ENCODE assay signal across 24 mouse cellular contexts in the genomic region with DNA sequence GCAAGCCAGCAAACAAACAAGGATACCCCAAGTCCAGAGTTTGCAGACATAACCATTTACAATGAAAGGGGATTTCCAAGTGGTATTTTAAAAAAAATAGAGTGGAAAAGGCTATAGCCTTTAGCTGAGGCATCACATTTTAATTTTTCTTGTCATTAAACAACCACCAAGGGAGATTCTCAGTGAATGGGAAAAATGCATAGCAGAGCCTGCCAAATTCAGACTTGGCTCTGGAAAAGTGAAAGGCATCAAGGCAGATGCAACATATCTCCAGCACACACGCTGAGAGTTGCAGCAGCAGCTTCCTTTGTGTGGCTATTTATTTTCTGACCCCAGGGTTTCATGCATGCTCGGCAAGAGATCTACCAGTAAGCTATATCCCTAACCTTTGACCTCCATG. TPM values are rescaled to one million over a fixed set of nuclear protein-coding genes. Genes with fewer than 3 reads are reported as not detected.
DNase-seq lines count a peak whose midpoint lies in the region; ATAC-seq and TF ChIP-seq lines count a peak whose summit lies in the region.
"Had no signal": no experiment of that assay in that cellular context is flagged by ENCODE, and none has a peak within 500 bp of the region (broad histone marks: within the 10 kb centered on the region; RNA-seq: fewer than 3 reads in every experiment).

No protein-coding gene starts in this region.

- H3K4me1 ChIP-seq in forebrain, postnatal 0 days (ENCODE audit: insufficient read depth), result peaks cover 9% of the 10 kb centered on the region; the same call in 1 of the 2 replicates
- peaks cover 13% of the 10 kb centered on the region for H3K4me1 ChIP-seq in forebrain, embryonic 13.5 days
- H3K4me1 ChIP-seq in heart, embryonic 11.5 days (ENCODE audit: control insufficient read depth, insufficient read depth, low read length), result no peaks in the 10 kb centered on the region
- H3K4me1 ChIP-seq: heart, embryonic 15.5 days; midbrain, embryonic 12.5 days had no signal

- DNase-seq in cerebellum, postnatal 10 days, result peak; percentile 40 to 59
- DNase-seq in cerebellum, adult 9-10 months, result no peak
- DNase-seq in forebrain, postnatal 0 days, result peak; percentile 63
- peak; percentile 29 for DNase-seq in left cerebral cortex, postnatal 4 days
- no peak for DNase-seq in left cerebral cortex, postnatal 10 days (ENCODE audit: extremely low spot score in 1 of 2, low spot score in 2 of 2)
- peak; percentile 28 for DNase-seq in lung, postnatal 14 days
- DNase-seq: heart, adult 18-20 months; liver; liver, postnatal 0 days; retina, postnatal 1 day; thymus, postnatal 4 days had no signal

- no peak overlapping the region for H3K4me3 ChIP-seq in forebrain, postnatal 0 days (ENCODE audit: low read depth, low read length)
- no peak overlapping the region for H3K4me3 ChIP-seq in forebrain, embryonic 13.5 days
- H3K4me3 ChIP-seq in heart, embryonic 11.5 days (ENCODE audit: low read depth, low read length), result no peak overlapping the region
- H3K4me3 ChIP-seq: heart, embryonic 15.5 days; midbrain, embryonic 12.5 days had no signal

- no peak for TF ChIP-seq CTCF in forebrain, postnatal 0 days (IDR thresholded peaks at IDR 0.05; ENCODE audit: low read depth)

- H3K27me3 ChIP-seq in forebrain, postnatal 0 days (ENCODE audit: insufficient read depth, low read length), result no peaks in the 10 kb centered on the region
- peaks cover 5% of the 10 kb centered on the region; the same call in 1 of the 2 replicates for H3K27me3 ChIP-seq in forebrain, embryonic 13.5 days
- no peaks in the 10 kb centered on the region for H3K27me3 ChIP-seq in heart, embryonic 11.5 days (ENCODE audit: control insufficient read depth, insufficient read depth, low read length)
- H3K27me3 ChIP-seq: heart, embryonic 15.5 days; midbrain, embryonic 12.5 days had no signal

- intact Hi-C loops in left cerebral cortex, postnatal 4 days (cut with DNase I), result no loop called here
- intact Hi-C loops in left cerebral cortex, postnatal 10 days (cut with DNase I), result no loop called here

- H3K4me2 ChIP-seq in forebrain, postnatal 0 days (ENCODE audit: low read depth), result no peak overlapping the region
- no peak overlapping the region for H3K4me2 ChIP-seq in forebrain, embryonic 13.5 days
- no peak overlapping the region for H3K4me2 ChIP-seq in heart, embryonic 11.5 days
- H3K4me2 ChIP-seq: heart, embryonic 15.5 days; midbrain, embryonic 12.5 days had no signal

- H3K36me3 ChIP-seq in forebrain, postnatal 0 days (ENCODE audit: insufficient read depth), result no peaks in the 10 kb centered on the region
- H3K36me3 ChIP-seq in forebrain, embryonic 13.5 days (ENCODE audit: poor library complexity, severe bottlenecking), result no peaks in the 10 kb centered on the region
- H3K36me3 ChIP-seq in heart, embryonic 11.5 days (ENCODE audit: control insufficient read depth, insufficient read depth, low read length), result no peaks in the 10 kb centered on the region
- H3K36me3 ChIP-seq: heart, embryonic 15.5 days; midbrain, embryonic 12.5 days had no signal

- WGBS in forebrain, postnatal 0 days, result 8% methylated on average over 2 of the region's 2 CpGs
- 24% methylated on average over 2 of the region's 2 CpGs for WGBS in forebrain, embryonic 13.5 days
- 43% methylated on average over 2 of the region's 2 CpGs for WGBS in heart, embryonic 11.5 days (ENCODE audit: insufficient replicate concordance)

- H3K9me3 ChIP-seq in forebrain, postnatal 0 days (ENCODE audit: low read length), result no peaks in the 10 kb centered on the region
- no peaks in the 10 kb centered on the region for H3K9me3 ChIP-seq in forebrain, embryonic 13.5 days (replicated peaks)
- H3K9me3 ChIP-seq in heart, embryonic 11.5 days (replicated peaks; ENCODE audit: control insufficient read depth, low read length), result no peaks in the 10 kb centered on the region
- H3K9me3 ChIP-seq: heart, embryonic 15.5 days; midbrain, embryonic 12.5 days had no signal

- no peak overlapping the region for H3K9ac ChIP-seq in forebrain, postnatal 0 days
- H3K9ac ChIP-seq in forebrain, embryonic 13.5 days, result no peak overlapping the region
- no peak overlapping the region for H3K9ac ChIP-seq in heart, embryonic 11.5 days (ENCODE audit: low read depth, low read length)
- H3K9ac ChIP-seq: heart, embryonic 15.5 days; liver, postnatal 0 days; midbrain, embryonic 12.5 days had no signal

- ATAC-seq in forebrain, postnatal 0 days, result no peak
- ATAC-seq in forebrain, embryonic 13.5 days, result no peak; the same call in 1 of the 2 replicates
- ATAC-seq in heart, embryonic 11.5 days (replicated peaks; ENCODE audit: insufficient number of reproducible peaks, low FRiP score, low TSS enrichment), result no peak
- ATAC-seq: liver, postnatal 0 days had no signal

- no peak overlapping the region for H3K27ac ChIP-seq in forebrain, postnatal 0 days (ENCODE audit: low read depth, low read length)
- no peak overlapping the region for H3K27ac ChIP-seq in forebrain, embryonic 13.5 days
- no peak overlapping the region for H3K27ac ChIP-seq in heart, embryonic 11.5 days (ENCODE audit: low read depth, low read length)
- H3K27ac ChIP-seq: heart, embryonic 15.5 days; midbrain, embryonic 12.5 days had no signal

RNA-seq across cellular contexts. Expression of a gene that starts 34.1 kb away (rescaled TPM):
- not detected in 2 replicates for total RNA-seq in forebrain, postnatal 0 days (2014; rRNA removed)
- polyA plus RNA-seq in forebrain, postnatal 0 days (2015; fragmentation: Nextera tagmentation; extraction: Ambion mirVana), result not detected in 2 replicates
- not detected in 2 replicates for polyA plus RNA-seq in forebrain, embryonic 13.5 days (2015; fragmentation: Nextera tagmentation; extraction: Ambion mirVana)
- total RNA-seq in left cerebral cortex, postnatal 4 days (2021), result not detected
- not detected for total RNA-seq in left cerebral cortex, postnatal 10 days (2021)
- polyA plus RNA-seq in heart, embryonic 11.5 days (2014; fragmentation: Nextera tagmentation; extraction: Ambion mirVana), result 0.26 TPM in 1 of 2 replicates, not detected in the other
- total RNA-seq: adrenal gland, adult 18-20 months; gastrocnemius, adult 8-10 months; heart, adult 18-20 months; hematopoietic stem cell, adult 5-6 weeks; layer of hippocampus, postnatal 25 days; left cerebral cortex, postnatal 25 days; MEL; neutrophil, adult 5-6 weeks had no signal
- polyA plus RNA-seq: heart, embryonic 15.5 days; large intestine, adult 2 months; liver, postnatal 0 days; small intestine, adult 2 months had no signal

RNA-seq across cellular contexts. Expression of a gene that starts 38.9 kb away (rescaled TPM):
- 6.5 and 10.5 TPM in 2 replicates for total RNA-seq in forebrain, postnatal 0 days (2014; rRNA removed)
- polyA plus RNA-seq in forebrain, postnatal 0 days (2015; fragmentation: Nextera tagmentation; extraction: Ambion mirVana), result 21.3 and 26.5 TPM in 2 replicates
- 201 and 226 TPM in 2 replicates for polyA plus RNA-seq in forebrain, embryonic 13.5 days (2015; fragmentation: Nextera tagmentation; extraction: Ambion mirVana)
- total RNA-seq in left cerebral cortex, postnatal 4 days (2021), result 1 to 10 TPM; 6.8 to 7.9 TPM
- 1 to 10 TPM; 3.9 to 4.0 TPM for total RNA-seq in left cerebral cortex, postnatal 10 days (2021)
- 144 and 152 TPM in 2 replicates for polyA plus RNA-seq in heart, embryonic 11.5 days (2014; fragmentation: Nextera tagmentation; extraction: Ambion mirVana)

Comparison
In these comparisons a context has a peak if more than half of its experiments do, and no peak if none do; other contexts are left out.
1. DNase-seq: peak in cerebellum, postnatal 10 days (2 of 2), forebrain, postnatal 0 days (single experiment), left cerebral cortex, postnatal 4 days (single experiment) and lung, postnatal 14 days (single experiment); none in cerebellum, adult 9-10 months (single experiment) and left cerebral cortex, postnatal 10 days (0 of 2).